Mouse (Mus musculus): Measurements from ENCODE around the gene Pramel7.
"Not testable (repeated sequence)": the region's sequence is repeated elsewhere in the genome, so short reads cannot be mapped to it uniquely, and the experiment has no call there.

Pramel7 gene

DNA sequence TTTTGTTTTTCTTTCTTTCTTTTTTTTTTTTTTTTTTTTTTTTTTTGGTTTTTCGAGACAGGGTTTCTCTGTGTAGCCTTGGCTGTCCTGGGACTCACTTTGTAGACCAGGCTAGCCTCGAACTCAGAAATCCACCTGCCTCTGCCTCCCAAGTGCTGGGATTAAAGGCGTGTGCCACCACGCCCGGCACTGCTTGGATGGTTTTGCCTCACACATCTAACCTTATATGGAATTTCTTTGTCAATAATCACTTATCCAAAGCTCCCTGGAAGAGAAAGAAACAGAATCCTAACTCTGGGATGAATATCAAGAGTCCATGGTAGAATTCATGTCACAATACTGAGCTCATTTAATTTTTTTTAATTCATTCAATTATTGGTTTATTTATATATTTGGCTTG, at the start of gene Pramel7:
TSS of gene Pramel7 (minus strand) at position 101 of the 400 bp plus-strand sequence.
- DNase-seq (ENCODE audit: low read depth, low spot score): not testable (repeated sequence)

DNA sequence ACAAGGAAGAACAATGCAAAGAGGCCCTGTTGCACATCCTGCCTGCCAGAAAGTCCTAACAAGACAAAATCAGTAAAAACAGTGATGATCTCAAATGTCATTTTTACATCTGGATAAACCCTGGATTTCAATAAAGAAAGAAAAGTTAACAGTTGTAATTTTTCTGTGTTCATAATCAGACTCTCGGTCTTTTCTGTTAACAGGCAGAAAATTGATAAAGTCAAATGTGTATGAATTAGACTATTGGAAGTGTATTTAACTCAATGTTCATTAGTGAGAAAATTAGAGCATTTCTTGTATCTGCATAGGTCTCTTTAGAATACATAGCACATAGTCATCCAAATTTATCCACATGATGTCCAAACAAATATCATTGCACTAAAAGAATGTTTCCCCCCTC, 48.5 kb upstream of the Pramel7 start, which contains the start of gene Olfr1128:
TSS of gene Olfr1128 (minus strand) at position 101 of the 400 bp plus-strand sequence.
- DNase-seq (ENCODE audit: low read depth, low spot score): no peak

DNA sequence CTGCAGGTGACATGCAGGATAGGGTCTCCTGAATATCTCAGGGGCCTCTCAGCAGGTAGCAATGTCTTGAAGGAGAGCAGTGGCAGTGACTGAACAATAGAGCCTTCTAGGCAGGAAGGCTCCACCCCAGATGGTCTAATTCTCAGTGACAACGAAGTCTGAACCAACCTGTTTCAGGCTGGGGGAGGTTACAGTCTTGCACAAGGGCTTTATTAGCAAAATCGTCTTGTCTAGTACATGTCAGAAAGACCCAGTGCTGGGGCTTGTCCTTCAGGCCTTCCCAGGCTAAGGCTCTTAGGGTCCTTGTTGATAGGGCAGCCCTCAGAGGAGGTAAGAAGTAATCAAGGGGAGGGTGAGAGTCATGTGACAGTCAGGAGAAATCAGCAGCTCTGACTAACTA, 37.9 kb upstream of the Pramel7 start:
- no peak for DNase-seq (ENCODE audit: low read depth, low spot score)

DNA sequence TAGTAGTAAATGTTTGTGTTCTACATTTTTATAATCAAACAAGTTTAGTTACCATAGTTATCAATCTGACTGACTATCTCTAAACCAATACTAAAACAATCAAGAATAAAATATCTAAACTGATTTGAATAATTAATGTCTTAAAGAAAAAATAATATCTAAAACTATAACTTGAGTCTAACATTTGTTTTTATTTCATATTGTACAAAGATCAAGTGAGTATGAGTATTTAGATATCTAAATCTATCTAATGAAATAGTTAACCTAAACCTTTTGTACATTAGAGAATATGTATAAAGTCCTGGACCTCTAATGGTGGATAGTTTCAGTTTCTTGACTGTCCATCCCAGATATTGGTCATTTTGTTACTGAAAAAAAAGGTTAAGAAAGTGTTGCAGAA, 34.6 kb upstream of the Pramel7 start, which contains the start of gene Olfr153:
TSS of gene Olfr153 (plus strand) at position 301 of the 400 bp plus-strand sequence.
- DNase-seq (ENCODE audit: low read depth, low spot score): no peak

DNA sequence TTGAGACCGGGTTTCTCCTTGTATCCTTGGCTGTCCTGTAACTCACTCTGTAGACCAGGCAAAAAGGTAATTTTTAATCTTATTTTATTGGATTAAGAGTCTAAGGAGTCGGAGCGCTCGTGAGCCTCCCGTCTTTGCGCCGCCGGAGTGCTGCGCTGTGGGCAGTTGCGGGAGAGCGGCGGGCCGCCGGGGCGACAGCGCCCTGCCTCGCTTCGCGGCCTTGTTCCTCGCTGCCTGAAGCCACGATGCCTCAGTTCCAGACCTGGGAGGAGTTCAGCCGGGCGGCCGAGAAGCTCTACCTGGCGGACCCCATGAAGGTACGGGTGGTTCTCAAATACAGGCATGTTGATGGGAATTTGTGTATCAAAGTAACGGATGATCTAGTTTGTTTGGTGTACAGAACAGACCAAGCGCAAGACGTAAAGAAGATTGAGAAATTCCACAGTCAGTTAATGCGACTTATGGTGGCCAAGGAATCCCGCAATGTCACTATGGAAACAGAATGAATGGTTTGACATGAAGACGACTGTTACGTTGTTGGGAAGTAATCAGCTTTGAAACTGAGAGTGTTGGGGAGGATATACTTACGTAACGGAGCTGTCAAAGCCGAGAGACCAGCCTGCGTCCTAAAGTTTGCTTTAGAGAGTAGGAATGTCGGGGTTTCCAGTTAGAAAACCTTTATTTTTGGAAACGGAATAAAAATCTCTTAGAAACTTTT, 29.2 kb upstream of the Pramel7 start:
- not testable (repeated sequence) for DNase-seq (ENCODE audit: low read depth, low spot score)

DNA sequence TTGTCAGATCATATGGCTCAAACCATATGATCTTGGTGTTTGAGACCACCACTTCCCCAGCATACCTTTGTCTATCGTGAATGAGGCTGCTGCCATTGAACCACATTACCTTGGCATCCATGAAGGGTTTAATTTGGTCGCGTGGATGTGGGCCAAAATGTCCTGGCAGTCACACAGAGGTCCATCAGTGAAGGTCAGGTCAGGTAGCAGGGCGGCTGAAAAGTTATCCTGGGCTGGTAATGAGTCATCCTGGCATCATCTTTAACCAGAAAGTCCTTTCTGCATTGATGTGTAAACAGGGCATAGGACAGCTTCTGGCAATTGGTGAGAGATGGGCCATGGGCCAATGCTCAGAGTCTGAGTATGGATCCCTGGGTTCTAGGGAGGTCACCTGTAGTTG, 23.8 kb upstream of the Pramel7 start:
- DNase-seq (ENCODE audit: low read depth, low spot score): no peak

DNA sequence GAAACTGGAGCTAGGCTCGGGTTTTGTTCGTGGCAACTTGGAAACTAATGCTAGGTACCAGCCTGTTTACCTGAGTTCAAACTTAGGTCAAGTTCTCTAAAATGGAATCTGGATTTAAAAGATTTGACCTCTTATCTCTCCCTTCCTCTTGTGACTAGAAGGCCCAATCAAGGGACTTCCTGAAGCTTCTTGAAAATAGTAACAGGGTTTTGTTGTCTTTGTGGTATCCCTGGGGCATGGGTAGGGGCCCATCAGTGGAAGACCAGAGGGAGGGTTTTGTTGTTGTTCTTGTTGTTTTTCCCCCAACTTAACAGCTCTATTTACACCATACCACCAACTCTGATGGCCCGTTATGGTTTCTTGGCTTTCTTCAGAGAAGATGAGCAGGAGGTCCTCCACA, 19.7 kb upstream of the Pramel7 start:
- no peak for DNase-seq (ENCODE audit: low read depth, low spot score)

DNA sequence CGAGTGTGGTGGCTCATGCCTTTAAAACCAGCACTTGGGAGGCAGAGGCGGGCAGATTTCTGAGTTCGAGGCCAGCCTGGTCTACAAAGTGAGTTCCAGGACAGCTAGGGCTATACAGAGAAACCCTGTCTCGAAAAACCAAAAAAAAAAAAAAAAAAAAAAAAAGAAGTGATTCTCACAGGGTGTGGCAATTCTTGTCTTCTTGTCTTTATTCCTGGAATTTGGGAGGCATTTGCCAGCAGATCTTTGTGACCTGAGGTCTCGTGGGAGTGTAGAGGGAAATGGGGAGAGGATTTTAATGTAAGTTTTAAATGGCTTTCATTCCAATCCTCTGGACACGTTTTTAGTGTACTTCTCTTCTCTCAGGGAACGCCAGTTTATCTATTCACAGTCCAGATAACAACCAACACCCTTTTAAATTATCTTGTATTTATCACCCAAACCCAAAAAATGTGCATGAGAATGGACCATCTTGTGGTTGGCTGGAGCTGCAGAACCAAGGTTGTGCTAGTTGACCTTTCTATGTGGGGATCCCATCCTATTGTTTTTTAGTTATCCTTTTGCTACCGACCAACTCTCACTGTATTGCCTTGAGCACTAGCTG, 18.7 kb upstream of the Pramel7 start:
- DNase-seq (ENCODE audit: low read depth, low spot score): no peak

DNA sequence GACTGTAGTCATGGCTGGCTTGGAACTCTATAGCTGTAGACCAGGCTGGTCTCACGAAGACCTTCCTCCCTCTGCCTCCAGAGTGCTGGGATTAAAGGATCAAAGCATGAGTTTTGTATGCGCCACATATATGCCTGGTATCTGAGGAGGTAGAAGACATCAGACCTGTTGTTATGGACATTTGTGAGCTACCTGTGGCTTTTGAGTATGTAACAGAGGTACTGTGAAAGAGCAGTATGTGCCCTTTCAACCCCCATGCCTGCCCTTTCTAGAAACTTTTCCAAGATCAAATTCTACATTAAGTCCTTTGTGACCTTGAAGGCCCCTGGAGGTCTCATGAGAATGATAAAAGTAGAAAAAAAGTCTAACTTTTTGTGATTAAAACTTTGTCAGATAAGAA, 18.2 kb upstream of the Pramel7 start:
- DNase-seq (ENCODE audit: low read depth, low spot score): no peak

DNA sequence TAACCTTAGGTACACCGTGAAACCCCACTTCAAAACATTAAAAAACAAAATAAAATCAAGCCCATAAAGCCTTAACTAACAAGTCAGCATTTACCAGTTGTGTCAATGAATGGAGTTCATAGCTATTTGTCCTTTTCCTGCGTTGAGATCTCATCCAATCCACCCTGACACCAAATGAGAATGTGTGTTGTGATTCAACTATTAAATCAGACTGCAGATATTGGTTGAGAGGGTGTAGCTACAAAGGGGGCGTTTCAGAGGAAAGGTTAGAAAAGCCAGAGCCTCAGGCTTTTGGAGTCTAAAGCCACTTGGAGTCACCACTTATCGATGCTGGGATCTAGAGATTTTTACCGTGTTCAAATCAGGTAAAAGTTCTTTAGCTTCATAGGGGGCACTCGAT, 9.4 kb upstream of the Pramel7 start, which contains the start of gene Pramel6:
TSS of gene Pramel6 (plus strand) at position 301 of the 400 bp plus-strand sequence.
- no peak for DNase-seq (ENCODE audit: low read depth, low spot score)

DNA sequence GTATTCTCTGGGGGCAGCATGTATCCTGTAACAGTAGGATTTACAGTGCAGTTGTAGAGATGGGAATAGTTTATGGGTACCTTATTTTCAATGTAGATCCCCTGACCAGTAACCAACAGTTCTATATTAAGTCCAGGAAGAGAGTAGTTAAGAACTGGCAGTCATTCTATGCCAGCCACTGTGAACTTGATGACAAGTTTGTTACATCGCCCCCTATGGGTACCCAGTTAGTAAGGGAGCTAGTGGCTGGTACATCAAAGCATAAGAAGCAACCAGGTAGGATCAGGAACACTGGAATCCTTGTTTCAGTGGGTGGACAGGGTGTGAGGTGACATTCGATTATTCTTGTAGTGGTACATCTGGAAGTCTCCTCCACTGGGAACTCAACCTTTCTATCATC, 14.6 kb downstream of the Pramel7 start:
- DNase-seq (ENCODE audit: low read depth, low spot score): no peak

DNA sequence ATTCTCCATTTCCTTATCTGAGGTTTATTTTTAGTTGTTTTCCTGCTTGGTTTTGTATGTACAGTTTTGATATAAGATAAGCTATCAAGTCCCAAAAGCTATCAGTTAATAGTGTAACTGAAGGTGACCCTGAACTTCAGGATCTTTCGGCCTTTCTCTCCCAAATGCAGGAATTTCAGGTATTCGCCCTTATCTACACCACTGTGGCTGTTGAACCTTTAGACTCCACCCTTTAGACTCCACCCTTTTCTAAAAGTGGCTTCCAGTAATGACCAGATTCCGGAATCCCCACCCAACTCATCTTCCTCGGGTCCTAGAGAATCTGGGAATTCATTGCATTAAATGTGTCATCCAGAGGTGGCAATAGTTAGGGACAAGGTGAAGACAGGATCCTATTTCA, 15.7 kb downstream of the Pramel7 start:
- DNase-seq (ENCODE audit: low read depth, low spot score): no peak

DNA sequence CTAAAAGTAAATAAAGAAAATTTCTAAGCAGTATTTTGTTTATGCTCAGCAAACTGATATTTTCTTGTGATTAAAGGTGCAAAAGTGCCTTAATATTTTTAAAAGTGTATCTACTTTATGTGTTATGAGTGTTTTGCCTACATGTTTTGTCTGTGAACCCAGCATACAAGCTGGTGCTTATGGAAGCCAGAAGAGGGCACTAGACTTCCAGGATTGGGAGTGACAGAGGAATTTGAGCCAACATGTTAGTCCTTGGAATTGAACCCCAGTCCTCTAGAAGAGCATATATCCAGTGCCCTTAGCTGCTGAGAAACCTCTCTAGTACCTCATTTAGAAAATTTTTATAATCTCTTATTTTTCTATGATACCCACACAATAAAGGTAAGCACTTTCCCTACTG, 16.7 kb downstream of the Pramel7 start:
- no peak for DNase-seq (ENCODE audit: low read depth, low spot score)

DNA sequence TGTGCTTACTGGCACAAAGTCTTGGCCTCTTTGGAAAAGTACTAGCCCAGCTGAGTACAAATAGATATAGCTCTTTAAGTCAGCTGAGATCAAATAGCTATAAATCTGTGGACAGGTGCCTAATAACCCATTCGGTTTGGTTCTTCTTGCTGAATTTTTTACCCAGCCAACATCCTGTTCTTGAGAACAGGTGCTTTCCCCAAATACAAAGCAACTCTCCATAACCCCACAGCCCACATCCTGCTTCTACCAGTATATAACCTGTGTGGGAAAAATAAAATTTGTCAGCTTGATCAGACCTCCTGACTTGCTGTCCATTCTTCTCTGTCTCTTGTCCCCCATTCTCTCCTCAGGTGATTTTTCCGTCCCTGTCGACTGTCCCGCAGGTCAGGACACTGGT, 35.1 kb downstream of the Pramel7 start:
- no peak for DNase-seq (ENCODE audit: low read depth, low spot score)

DNA sequence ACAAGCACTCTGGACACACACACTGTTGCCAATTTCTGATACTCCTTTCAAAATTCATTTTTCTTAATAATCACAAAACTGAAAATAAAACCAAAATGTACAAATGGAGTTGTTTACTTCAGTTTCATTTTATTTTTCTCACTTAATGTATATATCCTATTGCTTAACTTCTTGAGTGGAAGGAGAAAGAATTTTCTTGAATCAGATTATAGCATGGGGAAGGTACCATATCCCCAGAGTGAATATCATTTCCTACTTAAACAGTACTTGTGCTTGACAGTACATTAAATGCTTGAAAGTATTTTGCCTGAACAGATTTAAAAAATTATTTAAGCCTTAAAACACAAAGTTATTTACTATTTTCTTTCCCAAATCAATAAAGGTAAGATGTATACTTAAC, 43.2 kb downstream of the Pramel7 start, which contains the start of gene Olfr1126:
TSS of gene Olfr1126 (plus strand) at position 301 of the 400 bp plus-strand sequence.
- no peak for DNase-seq (ENCODE audit: low read depth, low spot score)
